Mouse (Mus musculus) spleen, postnatal 4 days (tissue): ENCODE results near the gene Hmgb2.

Experiments
- DNase-seq, 2 experiments: peaks; one replicate each; pipeline ENCODE4 v3.0.0; 2022; ENCODE audit warnings: low spot score in 2 of 2

Gene Hmgb2

DNA sequence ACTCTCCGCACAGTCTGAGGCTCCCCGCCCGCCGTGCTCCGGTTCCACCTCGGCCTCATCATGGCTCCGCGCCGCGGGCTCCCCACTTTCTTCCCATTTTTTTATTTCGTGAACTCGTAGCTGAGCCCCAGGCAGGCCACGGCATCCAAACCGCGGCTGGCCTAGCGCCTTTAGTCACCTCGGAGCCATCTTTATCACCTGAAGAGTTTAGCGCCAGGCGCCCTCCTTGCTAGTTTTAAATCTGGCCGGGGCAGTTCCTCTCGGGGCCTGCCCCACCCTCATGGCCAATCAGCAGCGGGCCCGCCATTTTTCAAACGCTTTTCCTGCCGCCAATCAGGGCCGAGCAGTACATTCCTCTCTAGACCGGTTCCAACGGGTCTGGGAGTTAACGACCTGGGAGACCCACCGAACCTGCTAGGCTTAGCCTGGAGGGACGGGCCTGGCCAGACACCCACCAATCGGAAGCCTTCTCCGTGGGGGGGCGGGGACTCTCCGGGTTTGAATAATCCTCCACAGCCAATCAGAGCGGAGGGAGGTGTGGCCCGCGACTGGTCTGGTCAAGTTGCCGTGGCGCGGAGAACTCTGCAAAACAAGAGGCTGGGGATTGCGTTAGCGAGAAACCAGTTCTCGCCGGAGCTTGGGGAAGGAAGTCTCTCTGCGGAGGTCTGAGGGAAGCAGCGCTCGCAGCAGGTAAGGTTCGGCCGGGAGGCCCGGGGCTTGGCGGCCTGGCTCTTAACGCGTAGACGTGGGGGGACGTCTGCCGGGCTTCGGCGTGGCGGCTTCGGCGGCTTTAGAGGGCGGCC lies at the start of gene Hmgb2:
Gene Hmgb2 (plus strand): TSS at position 592 of the 803 bp plus-strand sequence.
- DNase-seq: peak; percentile 99 to 100

GRCm38 (mm10) chr8:57462839-57463238 lies 48.9 kb upstream of the Hmgb2 start:
- DNase-seq: no peak

DNA sequence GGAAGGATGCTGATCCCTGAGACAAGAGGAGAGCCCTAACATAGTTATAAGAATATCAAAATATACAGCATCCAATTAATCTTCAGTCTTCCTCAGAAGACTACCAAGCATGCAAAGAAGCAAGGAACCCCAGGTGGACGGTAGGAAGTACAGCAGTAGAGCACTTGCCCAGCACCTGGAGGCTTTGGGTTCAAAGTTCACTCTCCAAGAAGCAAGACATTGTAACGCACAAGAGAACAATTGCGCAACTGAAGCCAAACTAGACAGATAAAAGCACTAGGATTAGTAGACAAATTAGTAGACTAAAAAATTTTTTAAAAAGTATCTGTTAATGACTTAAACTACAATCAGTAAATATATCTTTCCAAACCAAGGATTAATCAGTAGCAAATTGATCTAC lies 48.0 kb upstream of the Hmgb2 start:
- no peak for DNase-seq

GRCm38 (mm10) chr8:57468624-57469023 lies 43.1 kb upstream of the Hmgb2 start:
- DNase-seq: no peak

DNA sequence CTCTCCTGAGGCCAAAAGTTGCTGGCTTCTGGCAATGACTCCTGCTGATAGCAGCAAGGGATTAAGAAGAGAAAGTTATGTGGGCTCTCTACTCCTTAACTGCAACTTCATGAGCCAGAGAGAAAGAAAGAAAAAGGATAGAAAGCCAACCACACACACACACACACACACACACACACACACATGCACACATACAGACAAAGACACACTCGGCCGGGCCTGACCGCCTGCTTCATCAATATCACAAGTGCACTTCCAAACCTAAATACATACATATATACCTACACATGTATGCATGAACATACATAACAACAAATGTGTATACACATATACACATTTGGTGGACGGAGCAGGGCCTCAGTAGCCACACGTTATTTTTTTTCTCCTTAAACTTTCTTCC lies 40.8 kb upstream of the Hmgb2 start:
- DNase-seq: no peak

DNA sequence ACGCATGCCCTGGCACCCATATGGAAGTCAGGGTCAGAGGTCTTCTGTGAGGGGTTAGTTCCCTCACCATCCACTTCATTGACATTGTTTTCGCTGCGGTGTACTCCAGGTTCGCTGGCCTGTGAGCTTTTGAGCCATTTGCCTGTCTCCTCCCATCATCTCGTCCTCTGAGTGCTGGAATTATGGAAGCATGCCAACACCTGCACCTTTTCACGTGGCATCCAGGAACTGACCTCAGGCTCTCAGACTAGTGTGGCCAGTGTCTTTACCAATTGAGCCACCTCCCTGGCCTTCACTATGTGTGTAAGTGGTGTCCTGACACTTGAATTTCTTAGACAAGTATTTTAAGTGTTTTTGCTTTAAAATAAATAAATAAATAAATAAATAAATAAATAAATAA lies 38.0 kb upstream of the Hmgb2 start:
- no peak for DNase-seq

DNA sequence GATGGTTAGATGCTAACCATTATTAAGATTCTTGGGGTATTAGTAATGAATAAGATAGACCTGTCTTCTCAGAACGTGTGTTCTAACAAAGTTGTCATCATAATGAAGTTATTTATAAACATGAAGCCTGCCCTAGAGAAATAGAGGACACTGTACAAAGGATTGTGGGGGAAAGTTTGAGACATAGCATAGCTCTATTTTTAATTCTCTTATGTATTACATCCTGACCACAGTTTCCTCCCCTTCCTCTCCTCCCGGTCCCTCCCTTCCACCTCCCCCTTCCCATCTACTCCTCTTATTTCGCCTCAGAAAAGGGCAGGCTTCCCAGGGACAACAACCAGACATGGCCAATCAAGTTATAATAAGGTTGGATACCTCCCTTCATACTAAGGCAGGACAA lies 33.3 kb upstream of the Hmgb2 start:
- no peak for DNase-seq

DNA sequence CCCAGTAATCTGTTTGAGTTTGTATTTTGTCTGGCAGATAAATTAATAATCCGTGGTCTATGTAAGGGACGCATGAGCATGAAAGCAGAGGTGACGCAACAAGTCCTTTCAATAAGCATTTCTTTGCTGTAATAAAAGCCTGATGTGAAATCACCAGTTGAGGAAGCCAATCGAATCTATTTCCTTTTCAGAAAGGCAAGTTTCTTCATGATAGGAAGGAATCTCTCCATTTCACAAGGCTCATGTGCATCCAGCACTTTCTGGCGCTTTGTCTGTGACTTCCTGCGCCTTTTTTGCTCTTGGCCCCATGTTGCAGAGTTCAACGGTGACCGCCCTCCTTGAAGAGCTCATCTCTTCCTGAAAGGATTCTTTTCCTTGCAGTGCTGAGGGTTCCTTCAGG lies 32.0 kb upstream of the Hmgb2 start:
- DNase-seq: no peak

GRCm38 (mm10) chr8:57480606-57481005 lies 31.1 kb upstream of the Hmgb2 start:
- no peak for DNase-seq

GRCm38 (mm10) chr8:57486491-57487440 lies 24.9 kb upstream of the Hmgb2 start:
- peak; percentile 47 to 79 for DNase-seq

DNA sequence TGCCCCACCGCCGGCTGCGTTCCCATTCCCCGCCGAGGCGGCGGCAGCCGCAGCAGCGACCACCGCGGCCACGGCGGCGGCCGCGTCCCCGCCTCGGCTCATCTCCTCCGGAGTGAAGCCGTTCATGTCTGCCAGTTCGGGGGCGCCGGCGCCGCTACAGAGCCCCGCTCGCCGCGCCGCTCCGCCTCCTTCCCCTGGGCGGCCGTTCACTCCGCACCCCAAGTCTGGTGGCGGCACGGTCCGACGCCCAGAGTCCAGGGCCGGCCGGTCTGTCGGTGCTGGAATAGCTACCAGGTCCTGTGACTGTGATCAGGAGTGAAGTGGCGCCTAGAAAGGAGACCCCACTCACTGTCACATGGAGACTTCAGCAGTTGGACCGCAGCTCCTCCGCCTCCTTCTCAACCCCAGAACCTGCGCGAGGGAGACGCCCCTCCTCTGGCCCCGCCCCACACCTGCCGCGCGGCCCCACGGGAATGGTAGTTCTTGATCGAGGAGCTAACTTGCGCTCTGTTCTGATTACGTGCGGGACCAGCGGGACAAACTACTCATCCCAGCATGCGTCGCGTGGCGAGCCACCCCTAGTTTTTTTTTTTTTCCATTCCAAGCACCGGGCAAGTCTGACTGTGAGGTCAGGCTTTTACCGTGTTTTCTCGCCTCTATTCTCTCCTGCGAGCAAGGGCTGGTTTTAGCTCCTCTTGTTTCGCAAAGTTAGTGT lies 24.1 kb upstream of the Hmgb2 start, which contains the start of gene Sap30:
Gene Sap30 (minus strand): TSS at position 420 of the 715 bp plus-strand sequence.
- peak; percentile 98 to 99 for DNase-seq

DNA sequence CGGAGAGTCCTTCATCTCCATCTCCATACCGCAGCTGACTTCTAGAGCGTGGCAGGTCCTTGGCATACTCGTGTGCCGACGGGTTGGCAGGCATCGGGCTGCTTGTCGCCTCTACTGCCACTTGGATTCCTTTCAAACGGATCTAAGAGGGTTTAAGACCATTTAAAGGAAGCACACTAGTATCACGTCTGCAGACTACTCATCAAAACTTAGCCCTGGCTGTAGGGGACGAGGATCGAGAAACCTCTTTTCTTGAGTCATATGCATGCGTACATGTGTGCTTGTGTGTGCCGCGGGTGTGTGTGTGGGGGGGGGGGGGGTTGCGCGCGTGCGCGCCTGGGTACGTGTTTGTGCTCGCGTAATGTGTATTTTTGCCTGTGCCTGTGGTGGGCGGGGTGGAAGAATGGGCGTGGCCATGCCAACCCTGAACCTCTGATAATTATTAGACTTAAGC lies 23.4 kb upstream of the Hmgb2 start:
- peak; percentile 80 to 84 for DNase-seq

DNA sequence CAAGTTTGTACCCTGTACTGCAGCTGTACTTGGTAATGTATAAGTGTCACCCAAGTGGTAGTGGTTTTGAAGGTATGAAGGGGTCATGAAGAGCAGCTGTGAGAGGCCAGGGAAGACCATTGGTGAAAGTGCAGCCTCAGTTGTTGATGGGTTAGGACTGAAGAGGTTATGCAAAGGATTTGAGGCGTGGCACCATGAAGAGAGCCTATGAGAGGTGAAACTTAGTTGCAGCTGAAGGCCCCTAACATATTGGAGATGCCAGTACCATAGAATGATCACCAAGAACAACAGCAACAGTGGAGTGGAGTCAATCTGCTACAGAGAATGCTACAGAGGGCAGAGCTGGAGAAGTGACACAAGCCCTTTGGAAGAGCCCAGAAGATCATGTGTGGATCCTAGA lies 22.3 kb upstream of the Hmgb2 start:
- DNase-seq: no peak

DNA sequence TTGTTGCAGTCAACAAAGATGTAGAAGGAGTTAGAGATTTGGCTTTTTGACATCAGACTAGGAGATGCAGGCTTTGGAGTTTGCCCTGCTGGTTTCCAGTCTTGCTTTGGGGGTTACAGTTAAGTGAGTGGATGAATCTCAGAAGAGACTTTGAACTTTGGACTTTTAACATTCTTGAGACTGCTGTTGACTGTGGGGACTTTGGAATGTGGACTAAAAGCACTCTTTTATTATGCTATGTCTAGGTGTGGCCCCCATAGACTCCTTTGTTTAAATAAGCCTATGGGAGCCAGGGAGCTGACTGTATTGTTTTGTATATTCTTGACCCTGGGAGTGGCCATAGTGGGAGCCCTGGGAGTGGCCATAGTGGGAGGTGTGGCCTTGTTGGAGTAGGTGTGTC lies 21.8 kb upstream of the Hmgb2 start:
- no peak for DNase-seq

- peak in 1 of 2 experiments; percentile 52 for DNase-seq
These were observed 19.8 kb upstream of the Hmgb2 start for GRCm38 (mm10) chr8:57491873-57492272.

GRCm38 (mm10) chr8:57498494-57498846 lies 13.2 kb upstream of the Hmgb2 start:
- DNase-seq: peak in 1 of 2 experiments; percentile 45

DNA sequence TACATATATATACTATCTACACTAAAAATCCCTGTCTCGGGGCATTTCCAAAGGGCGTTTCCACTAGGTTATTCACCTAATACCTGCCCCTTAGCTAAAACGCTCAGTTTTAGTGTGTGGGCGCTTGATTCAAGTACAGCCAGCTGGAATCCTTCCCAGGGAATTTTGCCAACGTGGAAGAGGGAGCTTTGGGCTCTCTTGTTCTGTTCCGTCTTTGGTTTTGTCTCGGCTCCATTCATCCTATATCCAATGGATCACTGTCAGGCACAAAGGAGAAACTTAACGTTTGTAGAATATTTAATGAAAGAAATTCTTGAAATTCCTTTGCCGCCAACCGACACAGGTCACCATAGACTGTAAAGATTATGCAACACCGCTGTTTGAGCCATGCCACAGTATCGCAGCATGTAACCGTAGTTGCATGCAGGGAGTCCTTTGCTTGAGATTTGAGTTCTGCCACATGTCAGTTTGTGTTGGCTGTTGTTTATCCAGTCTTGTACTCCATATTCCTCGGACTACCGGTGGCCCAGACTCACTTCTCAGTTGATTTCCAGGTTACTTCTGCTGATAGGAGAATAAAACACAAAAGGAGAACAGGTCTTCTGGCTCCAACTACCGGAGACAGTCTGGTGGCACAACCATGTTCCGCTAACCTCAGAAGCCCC lies 12.7 kb upstream of the Hmgb2 start:
- DNase-seq: peak in 1 of 2 experiments; percentile 50

DNA sequence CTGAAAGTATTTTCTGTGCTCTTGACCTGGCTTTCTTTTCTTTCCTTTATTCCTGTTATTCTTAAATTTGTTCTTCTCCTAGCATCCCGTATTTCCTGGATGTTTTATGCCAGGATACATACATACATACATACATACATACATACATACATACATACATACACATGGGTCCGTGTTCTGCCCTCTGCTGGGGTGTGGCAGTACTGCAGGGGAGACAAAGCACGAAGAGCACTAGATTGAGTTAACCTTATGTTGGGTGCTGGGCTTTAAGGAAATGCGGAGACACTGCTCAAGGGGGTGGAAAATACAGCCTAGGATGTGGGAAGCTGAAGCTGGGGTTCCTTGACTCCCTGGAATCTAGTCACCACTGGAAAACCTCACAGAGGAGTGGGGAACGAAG lies 8.1 kb upstream of the Hmgb2 start:
- peak; percentile 80 to 95 for DNase-seq

DNA sequence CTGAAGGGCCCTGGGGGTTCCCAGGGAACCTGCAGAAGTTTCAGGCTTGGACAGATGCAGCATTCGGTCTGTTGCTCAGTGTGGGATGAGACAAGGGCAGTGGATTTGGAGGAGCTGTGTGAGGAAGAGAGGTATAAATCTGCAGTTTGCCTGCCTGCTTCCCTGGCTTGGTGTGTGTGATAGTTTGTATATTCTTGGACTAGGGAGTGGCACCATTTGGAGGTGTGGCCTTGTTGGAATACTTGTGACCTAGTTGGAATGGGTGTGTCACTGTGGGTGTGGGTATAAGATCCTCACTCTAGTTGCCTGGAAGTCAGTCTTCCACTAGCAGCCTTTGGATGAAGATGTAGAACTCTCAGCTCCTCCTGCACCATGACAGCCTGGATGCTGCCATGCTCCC lies 6.2 kb upstream of the Hmgb2 start:
- peak; percentile 14 to 56 for DNase-seq

DNA sequence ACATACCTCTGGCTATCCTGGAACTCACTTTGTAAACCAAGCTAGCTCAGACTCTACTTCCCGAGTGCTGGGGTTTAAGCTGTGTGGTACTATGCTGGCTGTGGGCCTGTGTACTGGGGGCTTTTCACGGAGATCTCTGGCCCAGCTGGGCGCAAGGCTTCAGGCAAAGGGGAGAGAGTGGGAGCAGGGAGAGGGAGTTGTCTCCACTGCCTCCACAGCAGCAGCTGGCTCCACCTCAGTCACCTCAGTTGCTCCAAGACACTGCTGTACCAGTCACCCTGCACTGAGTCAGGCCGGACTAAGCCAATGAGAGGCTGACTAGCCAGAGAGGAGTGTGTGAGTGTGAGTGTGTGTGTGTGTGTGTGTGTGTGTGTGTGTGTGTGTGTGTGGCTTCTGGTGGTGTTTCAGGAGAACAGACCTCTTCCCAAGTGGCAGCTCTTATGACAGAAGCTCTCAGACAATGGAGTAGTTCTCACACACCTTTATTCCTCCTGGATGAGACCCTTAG lies 4.1 kb upstream of the Hmgb2 start:
- DNase-seq: peak; percentile 10 to 57

GRCm38 (mm10) chr8:57508657-57509056 lies 3.0 kb upstream of the Hmgb2 start:
- peak; percentile 5 to 38 for DNase-seq
